Mouse (Mus musculus) lung, postnatal 0 days (tissue): ENCODE results near the gene Tbc1d9b.

Source experiments
- CTCF ChIP-seq: IDR thresholded peaks from 2 replicates; pipeline ENCODE4 v1.5.1; 2016; ENCODE audit warnings: antibody characterized with exemption, mild to moderate bottlenecking
- EP300 ChIP-seq: IDR thresholded peaks from 2 replicates; pipeline ENCODE4 v1.6.1; 2016; ENCODE audit warnings: antibody characterized with exemption, mild to moderate bottlenecking, control low read depth

GRCm38 (mm10) chr11:50154777-50155520 lies 23.8 kb downstream of the Tbc1d9b start:
- TF ChIP-seq CTCF: peak; percentile 35
- no peak for TF ChIP-seq EP300
